7 mouse cellular contexts compared by ENCODE assay signal in genomic region chr7:120917592-120918461, GRCm38 (mm10). TPM values are rescaled to one million over a fixed set of nuclear protein-coding genes. Genes with fewer than 3 reads are reported as not detected.
DNase-seq lines count a peak whose midpoint lies in the region; ATAC-seq lines count a peak whose summit lies in the region.

Gene Polr3e (plus strand): TSS chr7:120917744.

- no peaks in the 10 kb centered on the region for H3K9me3 ChIP-seq in embryonic facial prominence, embryonic 10.5 days
- no peaks in the 10 kb centered on the region for H3K9me3 ChIP-seq in limb, embryonic 10.5 days (replicated peaks)
- H3K9me3 ChIP-seq in midbrain, embryonic 13.5 days, result no peaks in the 10 kb centered on the region

- H3K4me2 ChIP-seq in midbrain, embryonic 13.5 days (replicated peaks), result peak within 1 kb of the TSS; percentile 69

- H3K36me3 ChIP-seq in embryonic facial prominence, embryonic 10.5 days (replicated peaks), result peaks cover 13% of the 10 kb centered on the region
- H3K36me3 ChIP-seq in limb, embryonic 10.5 days, result peaks cover 15% of the 10 kb centered on the region
- H3K36me3 ChIP-seq in midbrain, embryonic 13.5 days, result 0 out of 2 replicates have a peak, but pooled peaks cover 3% of the 10 kb centered on the region

- no peaks in the 10 kb centered on the region for H3K27me3 ChIP-seq in embryonic facial prominence, embryonic 10.5 days (replicated peaks; ENCODE audit: low read depth, poor library complexity, severe bottlenecking)
- no peaks in the 10 kb centered on the region for H3K27me3 ChIP-seq in limb, embryonic 10.5 days (ENCODE audit: low read depth, poor library complexity, severe bottlenecking)
- no peaks in the 10 kb centered on the region for H3K27me3 ChIP-seq in midbrain, embryonic 13.5 days

- peak within 1 kb of the TSS; percentile 91 for H3K9ac ChIP-seq in midbrain, embryonic 13.5 days (replicated peaks)

- ATAC-seq in granulocyte monocyte progenitor cell, adult 5-6 weeks (replicated peaks; ENCODE audit: poor library complexity, severe bottlenecking), result peak; percentile 94
- ATAC-seq in midbrain, embryonic 13.5 days, result peak; percentile 95

- peak within 1 kb of the TSS; percentile 93 for H3K27ac ChIP-seq in embryonic facial prominence, embryonic 10.5 days (replicated peaks)
- peak within 1 kb of the TSS; percentile 95 for H3K27ac ChIP-seq in limb, embryonic 10.5 days
- peak within 1 kb of the TSS; percentile 82 for H3K27ac ChIP-seq in midbrain, embryonic 13.5 days

- peak; percentile 100 for DNase-seq in adrenal gland, postnatal 10 days
- DNase-seq in embryonic facial prominence, embryonic 10.5 days (ENCODE audit: low spot score), result peak; percentile 99
- DNase-seq in kidney, adult 11 months, result peak; percentile 99
- DNase-seq in limb, embryonic 10.5 days (ENCODE audit: low spot score), result peak; percentile 98
- DNase-seq in spleen, adult 12 weeks (ENCODE audit: low spot score), result peak; percentile 100

- peak within 1 kb of the TSS; percentile 94 for H3K4me3 ChIP-seq in embryonic facial prominence, embryonic 10.5 days
- peak within 1 kb of the TSS; percentile 98 for H3K4me3 ChIP-seq in limb, embryonic 10.5 days
- H3K4me3 ChIP-seq in midbrain, embryonic 13.5 days (replicated peaks), result peak within 1 kb of the TSS; percentile 97

- under 1% methylated on average over 102 of the region's 102 CpGs for WGBS in embryonic facial prominence, embryonic 10.5 days
- 2% methylated on average over 101 of the region's 102 CpGs for WGBS in limb, embryonic 10.5 days
- WGBS in midbrain, embryonic 13.5 days, result under 1% methylated on average over 96 of the region's 102 CpGs

- peaks cover 19% of the 10 kb centered on the region for H3K4me1 ChIP-seq in embryonic facial prominence, embryonic 10.5 days
- H3K4me1 ChIP-seq in limb, embryonic 10.5 days, result peaks cover 23% of the 10 kb centered on the region
- H3K4me1 ChIP-seq in midbrain, embryonic 13.5 days (replicated peaks), result peaks cover 19% of the 10 kb centered on the region

RNA-seq across cellular contexts. Expression of gene Polr3e, which starts in this region (rescaled TPM):
- 10 to 100 TPM; 22.5 to 23.8 TPM for total RNA-seq in adrenal gland, postnatal 10 days (2021)
- 42.9 and 44.8 TPM in 2 replicates for polyA plus RNA-seq in embryonic facial prominence, embryonic 10.5 days (2016; fragmentation: Nextera tagmentation; extraction: Ambion mirVana)
- 24.5 and 25.8 TPM in 2 replicates for total RNA-seq in granulocyte monocyte progenitor cell, adult 5-6 weeks (2014; fragmentation: Nextera tagmentation)
- total RNA-seq in granulocyte monocyte progenitor cell, adult 5-6 weeks (2017), result 33.5 and 37.1 TPM in 2 replicates
- polyA plus RNA-seq in limb, embryonic 10.5 days (2016; fragmentation: Nextera tagmentation; extraction: Ambion mirVana), result 46.1 and 50.7 TPM in 2 replicates
- polyA plus RNA-seq in midbrain, embryonic 13.5 days (2015; fragmentation: Nextera tagmentation; extraction: Ambion mirVana), result 24.6 and 27.7 TPM in 2 replicates

Comparison
In these comparisons a context has a peak if more than half of its experiments do, and no peak if none do; other contexts are left out.
1. Peak in every context shown above with its lines: DNase-seq, ATAC-seq, H3K4me3 ChIP-seq and H3K27ac ChIP-seq.